Mouse (Mus musculus) liver, adult 2 months (tissue): ENCODE data around the gene Marcks. TPM values are rescaled to one million over a fixed set of nuclear protein-coding genes. Genes with fewer than 3 reads are reported as not detected.

Source experiments
- DNase-seq: peaks from one replicate; pipeline ENCODE4 v3.0.0-alpha.2; 2011; ENCODE audit warnings: low read depth, low spot score; ENCODE audit errors: extremely low read depth
- H3K27ac ChIP-seq: fragments of 200-500 bp; replicated peaks from 2 replicates; pipeline ENCODE4 v1.5.1; 2012; ENCODE audit warnings: low read depth, mild to moderate bottlenecking, control low read depth, inconsistent platforms, low read length; ENCODE audit not compliant: insufficient read depth
- H3K27me3 ChIP-seq: fragments of 200-500 bp; 2 replicates; pipeline ENCODE4 v1.6.1; 2012; ENCODE audit warnings: mild to moderate bottlenecking, moderate library complexity, low read length, inconsistent platforms; ENCODE audit not compliant: control insufficient read depth, insufficient read depth
- H3K36me3 ChIP-seq: fragments of 200-500 bp; 2 replicates; pipeline ENCODE4 v1.6.1; 2012; ENCODE audit warnings: low read length, inconsistent platforms; ENCODE audit not compliant: control insufficient read depth, insufficient read depth
- H3K4me1 ChIP-seq: fragments of 200-500 bp; 2 replicates; pipeline ENCODE4 v1.6.1; 2011; ENCODE audit warnings: low read length; ENCODE audit not compliant: control insufficient read depth, insufficient read depth
- H3K4me3 ChIP-seq: fragments of 200-500 bp; 2 replicates; pipeline ENCODE4 v1.5.1; 2011; ENCODE audit warnings: low read depth, mild to moderate bottlenecking, control low read depth, low read length, moderate library complexity; ENCODE audit not compliant: insufficient read depth
- H3K79me2 ChIP-seq: fragments of 200-500 bp; 2 replicates; pipeline ENCODE4 v1.6.1; 2012; ENCODE audit warnings: inconsistent platforms, mild to moderate bottlenecking, low read length, moderate library complexity; ENCODE audit not compliant: control insufficient read depth, insufficient read depth
- H3K9ac ChIP-seq: fragments of 200-500 bp; 2 replicates; pipeline ENCODE4 v1.6.1; 2012; ENCODE audit warnings: low read depth, mild to moderate bottlenecking, control low read depth, inconsistent platforms, low read length
- CTCF ChIP-seq: fragments of 200-500 bp; IDR thresholded peaks from 2 replicates; pipeline ENCODE4 v1.5.1; 2011; ENCODE audit warnings: low read depth, low read length, control low read depth
- POLR2A ChIP-seq: fragments of 200-500 bp; IDR thresholded peaks from 2 replicates; pipeline ENCODE4 v1.6.1; 2011; ENCODE audit warnings: low read length, control low read depth; ENCODE audit not compliant: insufficient read depth; ENCODE audit errors: extremely low read depth
- WGBS: fragments of 180-500 bp; shearing (Covaris S2); methylation state at CpG from one replicate; pipeline ENCODE4 v1.1.7; 2018; 5-methylcytosine and 5-hydroxymethylcytosine counted together
- polyA plus RNA-seq: library from polyadenylated mRNA; depleted of rRNA; stranded (reverse); fragments of >200 nt; gene quantifications from 2 replicates; pipeline ENCODE4 v1.2.3, GENCODE M21; 2012
- total RNA-seq: library from RNA; depleted of rRNA; stranded (reverse); fragments of >200 nt; gene quantifications from 2 replicates; pipeline ENCODE4 v1.2.3, GENCODE M21; 2014

Marcks gene
- total and polyA plus RNA-seq, 2 experiments, result 4.6 to 8.9 TPM

DNA sequence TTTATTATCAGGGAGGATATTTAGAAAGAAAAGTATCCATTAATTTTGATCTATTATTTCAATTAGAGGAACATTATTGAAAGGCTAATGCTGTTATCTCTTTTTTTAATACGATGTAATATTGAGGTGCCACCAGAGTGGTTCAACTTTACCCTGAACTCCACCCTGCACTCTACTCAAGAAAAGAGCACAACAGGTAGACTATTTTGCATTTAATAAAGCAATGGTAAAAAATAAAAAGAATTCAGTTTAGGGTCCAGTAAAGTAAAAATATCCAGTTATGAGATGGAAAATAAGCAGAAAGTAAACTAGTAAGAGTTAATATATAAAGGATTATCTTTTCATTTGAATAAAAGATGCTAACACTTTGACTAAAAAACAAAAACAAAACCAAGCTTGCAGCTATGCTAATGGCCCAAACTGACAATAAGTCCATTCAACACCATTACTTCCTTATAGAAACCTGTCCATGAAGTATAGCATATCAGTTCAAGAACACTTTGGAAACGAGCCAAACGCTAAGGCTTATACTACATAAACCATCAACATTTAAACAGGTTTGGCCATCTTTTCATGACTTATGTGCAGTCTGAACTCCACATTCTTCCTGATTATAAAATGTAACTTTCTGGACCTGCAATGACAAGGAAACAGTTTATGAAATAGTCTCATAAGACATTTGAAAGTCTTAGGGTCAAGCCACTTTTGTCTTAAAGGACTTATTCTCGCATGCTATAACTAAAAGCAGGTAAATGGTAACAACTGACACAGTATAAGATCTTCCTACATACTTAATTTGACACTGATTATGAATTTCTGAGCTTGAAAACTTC lies 4.6 kb downstream of the Marcks start:
- Histone ChIP-seq H3K27me3 (no peaks in the 10 kb centered on the region), H3K4me3 (no peak overlapping the region), H3K79me2 (no peaks in the 10 kb centered on the region), H3K4me1 (peaks cover under 1% of the 10 kb centered on the region), H3K27ac (no peak overlapping the region), H3K9ac (no peak overlapping the region), H3K36me3 (0 out of 2 replicates have a peak, but pooled peaks cover 2% of the 10 kb centered on the region)
- DNase-seq, result no peak
- WGBS, result 76% methylated on average over 4 of the region's 4 CpGs
- TF ChIP-seq CTCF (no peak), POLR2A (no peak)

DNA sequence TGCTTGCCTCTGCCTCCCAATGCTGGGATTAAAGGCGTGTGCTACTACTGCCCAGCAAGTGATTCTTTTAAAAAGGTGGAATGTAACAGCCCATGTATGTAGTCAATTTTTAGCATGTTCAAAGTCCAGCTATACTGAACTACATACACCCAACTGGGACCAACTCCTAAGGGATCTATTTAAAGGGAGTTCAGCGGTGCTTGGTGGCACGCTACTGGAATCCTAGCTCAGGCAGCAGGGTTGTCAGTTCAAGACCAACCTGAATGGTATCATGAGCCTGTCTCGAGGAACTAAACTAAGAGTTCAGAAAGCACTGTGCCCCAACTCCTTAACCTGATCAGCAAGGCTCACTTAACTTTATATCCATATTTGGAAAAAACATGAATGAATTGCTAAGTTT lies 6.0 kb downstream of the Marcks start:
- DNase-seq, result no peak
- TF ChIP-seq POLR2A (no peak), CTCF (no peak)
- WGBS, result 97% methylated on average over 4 of the region's 4 CpGs
- Histone ChIP-seq H3K9ac (no peak overlapping the region), H3K27ac (no peak overlapping the region), H3K4me3 (no peak overlapping the region), H3K27me3 (no peaks in the 10 kb centered on the region), H3K4me1 (no peaks in the 10 kb centered on the region; the same call in none of the 2 replicates), H3K79me2 (no peaks in the 10 kb centered on the region), H3K36me3 (0 out of 2 replicates have a peak, but pooled peaks cover 2% of the 10 kb centered on the region)

DNA sequence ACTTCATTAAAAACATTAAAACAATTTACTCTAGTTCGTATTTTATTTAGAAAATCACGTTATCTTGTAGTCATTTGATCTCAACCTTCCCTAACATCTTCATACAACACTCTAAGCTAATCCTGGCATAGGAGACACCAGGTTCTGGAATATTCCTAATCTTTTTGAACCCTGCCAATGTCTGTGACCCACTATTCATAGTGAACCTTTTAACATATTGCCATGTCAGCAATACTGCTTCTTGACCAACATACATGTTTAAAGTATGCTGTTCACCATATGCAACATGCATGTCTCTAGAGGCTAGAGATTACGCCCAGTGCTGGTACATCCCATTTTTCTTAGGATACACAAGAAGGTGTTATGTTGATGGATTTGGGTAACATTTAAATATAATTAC lies 9.1 kb downstream of the Marcks start:
- Histone ChIP-seq H3K27me3 (no peaks in the 10 kb centered on the region), H3K27ac (no peak overlapping the region), H3K4me1 (no peaks in the 10 kb centered on the region; the same call in 1 of the 2 replicates), H3K36me3 (0 out of 2 replicates have a peak, but pooled peaks cover 2% of the 10 kb centered on the region), H3K79me2 (no peaks in the 10 kb centered on the region), H3K9ac (no peak overlapping the region), H3K4me3 (no peak overlapping the region)
- no peak for DNase-seq
- WGBS, result 93% methylated on average over 3 of the region's 3 CpGs
- TF ChIP-seq CTCF (no peak), POLR2A (no peak)

DNA sequence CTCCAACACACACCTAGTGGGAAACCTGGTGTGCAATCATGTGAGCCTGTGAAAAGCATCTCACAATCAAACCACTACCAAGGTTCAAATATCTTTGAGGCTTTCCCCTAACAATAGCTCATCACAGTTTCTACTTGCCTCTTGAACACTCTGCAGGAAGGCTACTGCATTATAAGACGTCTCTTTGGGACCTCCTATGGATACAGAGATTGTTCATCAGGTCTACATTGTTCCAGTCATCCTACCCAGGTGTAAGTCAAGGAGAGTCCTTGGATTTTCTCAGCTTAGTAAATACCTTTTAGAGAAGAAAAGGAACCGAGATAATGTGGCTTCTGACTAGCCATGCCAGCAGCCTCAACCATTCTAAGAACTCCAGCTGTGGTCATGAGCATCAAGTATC lies 23.4 kb downstream of the Marcks start:
- TF ChIP-seq CTCF (no peak), POLR2A (no peak)
- no peak for DNase-seq
- H3K36me3 ChIP-seq, result no peaks in the 10 kb centered on the region
- H3K27me3 ChIP-seq, result no peaks in the 10 kb centered on the region
- WGBS, result 82% methylated on average over 2 of the region's 2 CpGs
- H3K4me3 ChIP-seq, result no peak overlapping the region
- no peaks in the 10 kb centered on the region for H3K4me1 ChIP-seq
- no peaks in the 10 kb centered on the region for H3K79me2 ChIP-seq
- H3K27ac ChIP-seq, result no peak overlapping the region
- no peak overlapping the region for H3K9ac ChIP-seq

DNA sequence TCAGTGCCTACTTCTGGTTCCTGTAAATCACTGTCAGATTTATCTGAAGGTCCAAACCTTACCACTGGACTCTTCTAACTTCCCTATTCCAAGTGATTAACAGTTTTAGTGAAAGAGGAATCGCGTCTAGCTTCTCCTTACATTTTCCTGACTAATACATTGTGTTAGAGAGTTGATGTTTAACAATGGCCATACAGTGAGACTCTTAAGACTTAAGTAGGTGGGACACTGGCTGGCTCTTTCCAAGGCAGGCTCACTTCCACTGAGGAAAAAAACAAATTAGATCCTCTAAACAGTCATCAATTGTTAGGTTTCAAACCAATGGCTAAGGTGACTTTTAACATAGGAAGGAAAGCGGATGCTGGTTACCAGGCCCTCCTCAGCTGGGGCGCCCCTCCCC lies 25.9 kb downstream of the Marcks start:
- Histone ChIP-seq H3K27ac (no peak overlapping the region), H3K79me2 (no peaks in the 10 kb centered on the region), H3K27me3 (no peaks in the 10 kb centered on the region), H3K4me1 (no peaks in the 10 kb centered on the region), H3K4me3 (no peak overlapping the region), H3K36me3 (no peaks in the 10 kb centered on the region), H3K9ac (no peak overlapping the region)
- TF ChIP-seq CTCF (no peak), POLR2A (no peak)
- no peak for DNase-seq
- WGBS, result 81% methylated on average over 4 of the region's 4 CpGs

DNA sequence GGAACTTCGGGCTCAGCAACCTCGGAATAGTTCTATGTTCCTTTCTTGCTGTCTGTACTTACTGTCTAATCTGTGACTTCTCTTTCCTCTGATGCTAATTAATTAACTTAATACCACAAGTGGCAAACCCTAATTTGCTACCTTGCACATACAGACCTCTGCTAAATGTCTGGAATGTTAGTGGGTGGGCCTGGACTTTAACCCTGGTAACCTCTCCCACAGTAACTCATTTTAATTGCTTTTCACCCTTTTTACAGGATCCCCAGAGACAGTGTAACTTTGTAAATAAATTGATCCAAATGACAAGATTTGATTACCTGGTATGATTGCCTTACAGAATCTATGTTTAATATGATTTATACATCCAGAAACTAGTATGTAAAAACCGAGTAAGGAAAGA lies 26.4 kb downstream of the Marcks start:
- H3K79me2 ChIP-seq, result no peaks in the 10 kb centered on the region
- TF ChIP-seq CTCF, result no peak
- no peak for TF ChIP-seq POLR2A
- no peak overlapping the region for H3K9ac ChIP-seq

More for the DNA sequence above, 26.4 kb downstream of the Marcks start:
- no peak overlapping the region for H3K27ac ChIP-seq
- 81% methylated on average over 3 of the region's 3 CpGs for WGBS
- no peaks in the 10 kb centered on the region for H3K4me1 ChIP-seq
- H3K4me3 ChIP-seq, result no peak overlapping the region
- H3K27me3 ChIP-seq, result no peaks in the 10 kb centered on the region
- H3K36me3 ChIP-seq, result no peaks in the 10 kb centered on the region
- no peak for DNase-seq
